Mouse (Mus musculus): Measurements from ENCODE around the gene Trim47. TPM values are rescaled to one million over a fixed set of nuclear protein-coding genes. Genes with fewer than 3 reads are reported as not detected.
"Not testable (repeated sequence)": the region's sequence is repeated elsewhere in the genome, so short reads cannot be mapped to it uniquely, and the experiment has no call there.

Trim47 gene
- total RNA-seq, 2 experiments from 2014 or later: 14.6 to 23.5 TPM

DNA sequence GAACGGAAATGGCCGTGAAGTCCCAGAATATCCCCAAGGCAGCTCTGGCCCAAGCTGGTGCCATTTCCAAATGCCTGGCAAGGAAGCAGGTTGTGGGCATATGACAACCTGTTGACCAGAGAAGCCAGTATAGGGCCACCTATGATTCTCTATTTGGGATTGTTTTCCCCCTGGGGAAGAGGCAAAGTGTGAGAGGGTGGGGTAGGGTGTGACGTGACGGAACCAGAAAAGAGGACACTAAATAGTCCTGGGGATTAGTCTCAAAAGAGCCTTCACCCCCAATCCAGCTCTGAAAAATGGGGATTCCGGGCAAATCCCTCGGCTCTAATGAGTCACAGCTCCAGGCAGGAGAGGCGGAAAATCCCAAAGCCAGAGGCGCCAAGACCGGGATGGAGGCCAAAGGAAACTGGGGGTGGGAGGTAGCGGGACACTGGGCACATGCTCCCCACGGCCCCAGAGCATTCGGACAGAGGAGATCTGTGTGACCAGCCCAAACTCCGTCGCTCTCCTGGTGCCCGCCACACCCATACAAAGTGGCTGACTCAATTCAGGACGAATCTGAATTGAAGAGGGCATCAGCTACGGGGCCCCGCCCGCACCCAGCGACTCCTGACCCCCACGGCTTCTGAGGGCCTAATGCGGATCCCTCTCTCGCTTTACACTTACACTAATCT, 18.4 kb downstream of the Trim47 start:
- peak in 1 of 2 experiments; percentile 41 for DNase-seq (ENCODE audit: low spot score in 2 of 2)

DNA sequence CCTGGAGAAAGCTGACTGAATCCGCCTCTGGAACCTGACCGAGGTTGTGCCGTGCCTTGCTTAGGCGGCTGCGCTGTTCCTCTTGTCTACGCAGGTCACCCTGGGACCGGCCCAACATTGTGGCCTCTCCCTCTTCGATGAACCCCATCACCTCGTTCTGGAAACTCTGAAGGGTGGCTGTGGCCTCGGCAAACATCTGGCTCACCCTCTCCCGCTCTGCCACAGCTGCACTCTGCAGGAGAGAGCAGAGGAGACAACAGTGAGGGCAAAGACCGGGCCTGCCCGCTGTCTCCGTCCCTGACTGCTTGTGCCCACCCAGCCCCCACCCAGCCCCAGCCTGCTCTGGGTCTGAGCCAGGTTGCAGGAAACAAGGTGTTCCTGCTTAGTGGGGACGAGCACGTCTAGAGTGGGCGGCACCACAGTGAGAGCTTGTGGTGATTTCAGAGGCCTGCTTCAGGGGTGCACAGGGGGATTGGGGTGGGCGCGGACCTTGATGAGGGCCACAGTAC, 19.2 kb downstream of the Trim47 start:
- DNase-seq (ENCODE audit: low spot score in 2 of 2): no peak

DNA sequence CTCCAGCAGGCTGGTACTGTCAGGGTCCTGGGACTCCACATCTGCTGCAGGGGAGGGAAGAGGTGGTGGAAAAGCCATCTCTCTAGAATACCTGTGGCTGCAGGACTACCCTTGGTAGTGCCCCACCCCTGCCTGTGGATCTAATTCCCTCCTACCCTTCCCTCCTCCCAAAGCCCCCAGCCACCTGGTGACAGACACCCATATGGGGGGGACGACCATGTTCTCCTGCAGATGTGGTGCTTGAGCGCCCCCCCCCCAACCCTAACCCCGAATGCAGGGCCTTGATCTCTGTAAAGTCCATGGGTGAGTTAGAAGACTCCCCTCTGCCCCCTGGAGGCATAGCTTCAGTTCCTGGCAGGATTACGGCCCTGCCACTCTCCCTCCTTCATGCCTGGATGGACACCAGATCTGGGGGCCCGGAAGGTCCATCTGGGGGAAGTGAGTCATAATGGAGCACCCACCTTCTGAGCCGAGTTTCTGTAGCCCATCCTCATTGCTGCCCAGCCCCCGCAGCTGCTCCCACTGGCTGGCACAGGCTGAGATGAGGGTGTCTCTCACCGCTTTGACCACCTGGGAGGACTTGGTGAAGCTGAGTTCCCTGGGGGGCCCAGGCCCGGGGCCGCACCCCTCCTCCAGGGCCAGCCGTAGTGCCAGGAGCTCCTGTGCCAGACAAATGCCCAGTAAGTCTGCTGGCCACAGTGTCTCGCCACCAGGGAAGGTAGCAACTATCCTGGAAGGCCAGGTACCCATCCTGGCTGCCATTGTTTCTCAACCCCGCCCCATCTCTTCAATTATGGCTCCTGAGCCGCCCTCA, 19.8 kb downstream of the Trim47 start:
- no peak for DNase-seq (ENCODE audit: low spot score in 2 of 2)

DNA sequence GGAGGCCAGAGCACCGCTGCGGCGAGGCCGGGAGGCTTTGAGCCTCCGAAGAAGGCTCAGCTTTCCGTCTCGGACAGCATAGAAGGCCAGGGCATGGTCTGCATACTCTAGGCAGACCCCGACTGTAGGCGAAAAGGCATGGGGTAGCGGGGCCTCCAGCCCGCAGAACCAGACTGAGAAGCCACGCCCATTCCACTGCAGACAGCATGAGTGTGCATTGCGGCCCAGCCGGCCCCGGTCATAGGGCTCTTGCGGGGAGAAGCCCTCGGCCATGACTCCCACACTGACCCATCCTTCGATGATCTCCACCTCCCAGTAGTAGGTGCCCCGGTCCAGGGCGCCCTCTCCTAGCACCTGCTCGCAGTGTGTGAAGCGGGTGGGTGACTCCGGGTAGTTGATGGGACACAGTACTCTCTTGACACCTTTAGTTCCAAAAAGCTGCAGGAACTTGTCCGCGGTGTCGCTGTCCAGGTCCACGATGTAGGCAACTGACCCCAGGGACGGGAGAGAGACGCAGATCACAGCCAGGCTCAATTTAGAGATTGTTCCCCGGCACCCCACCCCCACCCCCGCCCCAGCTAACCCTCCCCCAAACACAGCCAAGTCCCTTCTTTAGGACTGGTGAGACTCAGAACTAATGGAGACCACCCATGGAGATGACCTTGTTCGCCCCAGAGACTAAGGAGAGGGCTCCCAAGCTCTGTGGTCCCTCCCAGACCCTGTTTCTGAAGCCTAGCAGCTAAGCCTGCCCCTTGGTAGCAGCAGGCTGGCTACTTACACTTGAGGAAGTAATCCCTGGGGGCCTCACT, 20.7 kb downstream of the Trim47 start:
- DNase-seq (ENCODE audit: low spot score in 2 of 2): no peak

- DNase-seq (ENCODE audit: low spot score in 2 of 2): no peak
Measured at GRCm38 (mm10) chr11:116105065-116105464, 21.9 kb downstream of the Trim47 start.

DNA sequence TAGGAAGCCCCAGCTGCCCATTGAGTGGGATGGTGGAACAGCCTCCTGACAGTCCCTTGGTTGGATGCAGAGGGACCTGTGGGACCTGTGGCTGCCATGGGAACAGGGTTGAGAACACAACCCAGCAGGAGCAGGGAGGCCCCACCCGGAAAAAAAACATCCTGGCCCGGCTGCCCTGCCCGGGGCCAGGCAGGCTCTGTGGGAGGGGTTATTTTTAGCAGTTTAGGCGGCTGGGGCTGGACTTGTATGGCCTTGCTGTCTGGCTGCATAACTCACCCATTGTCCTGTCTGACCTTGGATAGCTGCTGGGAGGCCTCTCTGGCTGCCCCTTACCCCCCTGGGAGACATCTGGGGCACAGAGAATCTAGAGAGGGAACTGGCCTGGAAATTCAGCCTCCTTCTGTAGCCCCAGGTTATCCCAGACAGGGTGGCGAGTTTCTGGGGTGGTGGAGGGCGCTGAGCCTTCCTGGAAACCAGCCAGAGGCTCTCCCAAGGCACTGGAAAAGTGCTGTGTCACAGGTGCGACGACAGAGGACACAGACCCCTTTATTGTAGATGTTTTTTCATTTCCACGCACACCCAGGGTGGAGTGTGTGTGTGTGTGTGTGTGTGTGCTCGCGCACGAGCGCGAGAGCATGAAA, 22.9 kb downstream of the Trim47 start:
- peak in 1 of 2 experiments; percentile 48 for DNase-seq (ENCODE audit: low spot score in 2 of 2)

DNA sequence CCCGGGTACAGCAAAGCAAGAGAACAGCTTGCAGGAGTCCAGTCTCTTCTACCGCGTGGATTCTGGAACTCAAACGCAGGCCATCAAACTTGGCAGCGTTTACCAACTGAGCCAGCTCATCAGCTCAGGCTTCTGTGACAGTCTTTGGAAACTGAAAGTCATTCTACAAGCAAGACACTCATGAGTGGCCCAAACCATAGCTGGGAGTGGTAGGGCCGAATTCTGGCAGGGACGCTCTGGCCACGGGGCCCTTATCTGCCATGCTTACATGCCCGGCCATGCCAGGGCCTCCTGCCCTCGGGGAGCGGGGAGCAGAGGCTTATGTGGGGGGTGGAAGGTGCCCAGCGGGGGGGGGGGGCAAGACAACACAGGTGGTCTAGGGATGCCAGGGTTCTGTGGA, 23.4 kb downstream of the Trim47 start:
- no peak for DNase-seq (ENCODE audit: low spot score in 2 of 2)

DNA sequence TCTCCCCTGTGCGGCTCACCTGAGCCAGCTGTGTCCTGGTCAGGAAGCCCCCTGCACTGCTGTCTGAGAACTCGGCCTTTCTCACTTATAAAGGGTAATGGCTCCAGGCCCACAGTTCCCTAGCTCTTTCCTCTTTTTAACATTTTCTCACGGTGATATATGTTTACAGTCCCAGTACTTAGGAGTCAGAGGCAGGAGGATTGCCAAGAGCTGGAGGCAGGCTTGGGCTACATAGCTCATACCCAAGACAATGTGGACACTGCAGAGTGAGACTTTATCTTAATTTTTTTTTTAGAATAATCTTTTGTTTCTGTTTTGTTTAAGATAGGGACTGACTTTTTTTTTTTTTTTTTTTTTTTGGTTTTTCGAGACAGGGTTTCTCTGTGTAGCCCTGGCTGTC, 24.5 kb downstream of the Trim47 start:
- no peak for DNase-seq (ENCODE audit: low spot score in 2 of 2)

- DNase-seq (ENCODE audit: low spot score in 2 of 2): no peak
Measured at GRCm38 (mm10) chr11:116101931-116102381, 25.1 kb downstream of the Trim47 start.

- DNase-seq (ENCODE audit: low spot score in 2 of 2): no peak
Measured at GRCm38 (mm10) chr11:116100839-116101238, 26.2 kb downstream of the Trim47 start.

GRCm38 (mm10) chr11:116100385-116100784, 26.6 kb downstream of the Trim47 start:
- no peak for DNase-seq (ENCODE audit: low spot score in 2 of 2)

DNA sequence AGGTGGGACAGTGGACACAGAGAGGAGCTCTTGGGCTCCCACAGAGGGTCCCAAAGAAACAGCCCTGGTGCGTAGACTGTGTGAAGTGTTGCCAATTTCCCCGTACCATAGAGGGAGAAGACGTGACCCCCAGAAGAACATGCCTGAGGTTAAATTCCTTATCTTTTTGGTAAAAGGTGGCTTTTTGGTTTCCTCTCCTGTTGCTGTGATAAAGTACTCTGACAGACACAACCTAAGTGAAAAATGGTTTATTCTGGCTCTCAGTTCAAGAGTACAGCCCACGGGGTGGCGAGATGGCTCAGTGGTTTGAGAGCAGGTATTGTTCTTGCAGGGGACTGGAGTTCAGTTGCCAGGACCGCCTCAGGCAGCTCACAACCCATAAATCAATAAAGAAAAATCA, 27.5 kb downstream of the Trim47 start:
- no peak for DNase-seq (ENCODE audit: low spot score in 2 of 2)

DNA sequence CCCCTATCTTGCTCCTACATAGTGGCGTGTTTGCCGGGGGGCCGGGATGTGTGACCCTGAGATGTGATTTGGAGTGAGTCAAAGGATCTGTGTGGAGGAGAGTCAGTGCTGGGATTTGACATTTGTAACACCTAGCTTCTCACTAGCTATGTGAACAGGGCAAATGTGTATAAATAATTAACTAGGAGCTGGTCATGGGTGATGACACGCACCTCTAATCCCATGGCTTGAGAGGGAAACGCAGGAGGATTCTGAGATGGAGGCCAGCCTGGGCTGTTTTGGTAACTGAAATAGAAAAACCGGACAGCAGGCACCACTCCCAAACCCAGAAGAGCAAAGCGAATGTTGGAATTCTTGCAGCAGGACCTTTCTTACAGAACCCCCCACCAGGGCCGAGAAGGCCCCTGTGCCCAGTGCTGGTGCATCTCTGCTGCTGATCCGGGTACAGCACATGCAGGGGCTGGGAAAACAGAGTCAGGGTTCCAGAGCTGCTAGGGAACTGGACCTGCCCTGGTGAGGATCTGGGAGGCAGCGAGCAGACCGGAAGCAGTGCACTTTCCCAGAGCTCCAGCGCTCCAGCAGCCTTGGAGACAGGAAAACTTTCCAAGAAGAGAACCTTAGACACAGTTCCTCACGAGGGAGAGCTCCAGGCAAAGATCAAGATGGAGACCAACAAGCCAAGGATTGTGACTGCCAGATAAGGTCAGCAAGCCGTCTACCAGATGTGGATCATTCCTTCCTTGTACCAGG, 28.1 kb downstream of the Trim47 start:
- DNase-seq (ENCODE audit: low spot score in 2 of 2): no peak

- no peak for DNase-seq (ENCODE audit: low spot score in 2 of 2)
Measured at GRCm38 (mm10) chr11:116096213-116097108, 30.5 kb downstream of the Trim47 start.

DNA sequence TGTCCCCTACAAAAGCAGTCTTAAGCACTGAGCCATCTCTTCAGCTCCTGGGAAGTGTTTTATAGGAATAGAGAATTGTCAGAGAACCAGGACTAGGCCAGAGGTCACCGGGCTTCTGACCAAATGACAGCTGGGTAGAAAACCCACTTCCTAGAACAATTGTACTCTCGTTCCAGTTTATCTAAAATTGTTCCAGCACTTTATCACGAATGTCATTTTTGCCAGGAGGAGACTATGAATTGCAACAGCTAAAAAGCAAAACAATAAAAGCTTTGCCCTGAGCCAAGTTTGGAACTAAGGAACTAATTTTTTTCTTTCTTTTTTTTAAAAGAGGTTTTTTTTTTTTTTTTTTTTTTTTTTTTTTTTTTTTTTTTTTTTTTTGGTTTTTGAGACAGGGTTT, 31.4 kb downstream of the Trim47 start:
- DNase-seq (ENCODE audit: low spot score in 2 of 2): peak; percentile 40 to 47

- DNase-seq (ENCODE audit: low spot score in 2 of 2): peak in 1 of 2 experiments; percentile 25
Measured at GRCm38 (mm10) chr11:116093771-116094565, 33.0 kb downstream of the Trim47 start.

DNA sequence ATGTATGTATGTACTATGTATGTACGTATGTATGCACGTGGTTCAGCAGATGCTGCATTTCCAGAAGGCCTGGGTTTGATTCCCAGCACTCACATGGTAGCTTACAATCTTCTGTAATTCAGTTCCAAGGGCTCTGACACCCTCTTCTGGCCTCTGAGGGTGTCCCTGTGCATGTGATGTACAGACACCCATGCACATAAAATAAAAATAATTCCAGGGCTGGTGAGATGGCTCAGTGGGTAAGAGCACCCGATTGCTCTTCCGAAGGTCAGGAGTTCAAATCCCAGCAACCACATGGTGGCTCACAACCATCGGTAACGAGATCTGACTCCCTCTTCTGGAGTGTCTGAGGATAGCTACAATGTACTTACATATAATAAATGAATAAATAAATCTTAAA, 34.1 kb downstream of the Trim47 start:
- not testable (repeated sequence) for DNase-seq (ENCODE audit: low spot score in 2 of 2)

DNA sequence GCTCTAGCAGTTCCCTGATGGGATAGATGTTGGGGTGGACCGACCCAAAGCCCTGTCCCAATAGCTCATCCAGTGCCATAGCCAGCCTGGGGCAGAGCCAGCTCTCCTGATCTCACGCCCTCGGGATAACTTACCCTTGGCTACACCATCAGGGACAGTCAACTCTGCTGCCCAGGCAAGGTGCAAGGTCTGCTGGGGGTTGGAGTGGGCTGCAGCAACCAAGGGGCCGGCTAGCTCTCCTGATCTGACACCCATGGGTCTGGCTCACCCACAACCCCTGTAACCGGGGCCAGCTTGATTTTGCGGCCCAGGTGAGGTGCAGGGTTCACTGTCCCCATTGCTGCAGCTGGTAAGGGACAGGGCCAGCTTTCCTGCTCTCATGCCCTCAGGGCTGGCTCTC, 35.4 kb downstream of the Trim47 start:
- no peak for DNase-seq (ENCODE audit: low spot score in 2 of 2)

All from adrenal gland, adult 18-20 months (tissue).